Mouse (Mus musculus) lung, embryonic 15.5 days (tissue): ENCODE measurements around the gene Cstf1. TPM values are rescaled to one million over a fixed set of nuclear protein-coding genes. Genes with fewer than 3 reads are reported as not detected.

Experiments
- ATAC-seq: fragments of 200-750 bp; cut with Nextera tagmentation; 2 replicates; pipeline ENCODE4 v1.8.0; 2017; ENCODE audit warnings: moderate number of reproducible peaks, borderline replicate concordance; ENCODE audit not compliant: low FRiP score, low TSS enrichment; ENCODE audit errors: extremely low read depth
- H3K27ac ChIP-seq: fragments of 300-500 bp; sonication (generic); 2 replicates; pipeline ENCODE4 v1.5.1; 2015; ENCODE audit warnings: moderate library complexity, mild to moderate bottlenecking, inconsistent platforms
- H3K27me3 ChIP-seq: fragments of 300-500 bp; sonication (generic); 2 replicates; pipeline ENCODE4 v1.6.1; 2015; ENCODE audit warnings: inconsistent platforms
- H3K36me3 ChIP-seq: fragments of 300-500 bp; sonication (generic); 2 replicates; pipeline ENCODE4 v1.6.1; 2015; ENCODE audit warnings: inconsistent platforms
- H3K4me1 ChIP-seq: fragments of 300-500 bp; sonication (generic); 2 replicates; pipeline ENCODE4 v1.6.1; 2015; ENCODE audit warnings: inconsistent platforms
- H3K4me2 ChIP-seq: fragments of 300-500 bp; sonication (generic); 2 replicates; pipeline ENCODE4 v1.6.1; 2015; ENCODE audit warnings: inconsistent platforms, mild to moderate bottlenecking, moderate library complexity
- H3K4me3 ChIP-seq: fragments of 300-500 bp; sonication (generic); 2 replicates; pipeline ENCODE4 v1.5.1; 2015; ENCODE audit warnings: mild to moderate bottlenecking, inconsistent platforms
- H3K9ac ChIP-seq: fragments of 300-500 bp; sonication (generic); 2 replicates; pipeline ENCODE4 v1.6.1; 2015; ENCODE audit warnings: inconsistent platforms
- H3K9me3 ChIP-seq: fragments of 300-500 bp; sonication (generic); 2 replicates; pipeline ENCODE4 v1.6.1; 2016; ENCODE audit warnings: inconsistent platforms
- WGBS: fragments of 180-500 bp; shearing (Covaris S2); methylation state at CpG from one replicate; pipeline ENCODE4 v1.1.7; 2015; 5-methylcytosine and 5-hydroxymethylcytosine counted together
- polyA plus RNA-seq: library from polyadenylated mRNA; unstranded; fragments of >200 nt; fragmentation: Nextera tagmentation; extraction: Ambion mirVana; gene quantifications from 2 replicates; pipeline ENCODE4 v1.2.1, GENCODE M21; 2015

The Cstf1 gene
- polyA plus RNA-seq, 1 experiment from 2014 or later, result 43.4 TPM

DNA sequence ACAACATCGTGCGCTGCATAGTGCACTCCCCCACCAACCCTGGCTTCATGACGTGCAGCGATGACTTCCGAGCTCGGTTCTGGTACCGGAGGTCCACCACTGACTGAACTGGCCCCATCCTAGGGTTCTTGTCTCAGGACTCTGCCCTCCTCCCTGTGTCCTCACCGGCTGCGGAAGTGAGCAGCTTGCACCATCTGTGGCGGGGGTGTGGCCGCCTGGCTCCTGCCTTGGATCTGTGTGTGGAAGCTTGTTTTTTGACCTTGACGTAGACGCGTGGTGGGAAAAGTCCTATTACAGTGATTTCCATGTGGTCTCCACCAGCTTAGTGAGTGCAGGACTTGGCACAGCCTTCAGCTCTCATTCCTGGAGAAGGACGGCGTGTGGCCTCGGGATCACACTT lies 10.0 kb downstream of the Cstf1 start:
- H3K4me2 ChIP-seq, result no peak overlapping the region
- H3K4me3 ChIP-seq, result no peak overlapping the region
- no peak for ATAC-seq
- peaks cover 76% of the 10 kb centered on the region for H3K36me3 ChIP-seq
- 89% methylated on average over 17 of the region's 17 CpGs for WGBS
- no peaks in the 10 kb centered on the region for H3K4me1 ChIP-seq
- H3K9me3 ChIP-seq, result no peaks in the 10 kb centered on the region
- no peaks in the 10 kb centered on the region for H3K27me3 ChIP-seq
- H3K9ac ChIP-seq, result no peak overlapping the region
- no peak overlapping the region for H3K27ac ChIP-seq

DNA sequence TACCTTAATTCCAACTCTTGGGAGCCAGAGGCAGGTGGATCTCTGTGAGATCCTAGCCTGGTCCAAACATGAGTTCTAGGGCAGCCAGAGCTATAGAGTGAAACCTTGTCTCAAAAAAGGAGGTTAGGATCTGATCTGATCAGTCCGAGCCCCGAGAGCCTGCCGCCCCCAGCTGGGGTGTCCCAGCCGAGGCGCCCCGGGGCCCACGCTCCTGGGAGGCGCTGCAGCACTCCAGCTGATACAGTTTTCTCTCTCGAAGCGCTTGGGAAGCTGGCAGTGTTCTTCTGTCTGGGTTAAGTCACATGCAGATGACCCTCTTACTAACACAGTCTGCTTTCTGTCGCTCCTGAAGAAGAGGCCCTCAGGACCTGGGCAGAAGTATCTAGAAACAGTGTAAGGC lies 10.9 kb downstream of the Cstf1 start:
- H3K4me2 ChIP-seq, result no peak overlapping the region
- no peaks in the 10 kb centered on the region for H3K9me3 ChIP-seq
- H3K27me3 ChIP-seq, result no peaks in the 10 kb centered on the region
- WGBS, result 93% methylated on average over 11 of the region's 11 CpGs
- no peak overlapping the region for H3K27ac ChIP-seq
- no peak for ATAC-seq
- H3K4me3 ChIP-seq, result no peak overlapping the region
- no peaks in the 10 kb centered on the region for H3K4me1 ChIP-seq
- H3K9ac ChIP-seq, result no peak overlapping the region
- H3K36me3 ChIP-seq, result peaks cover 68% of the 10 kb centered on the region

DNA sequence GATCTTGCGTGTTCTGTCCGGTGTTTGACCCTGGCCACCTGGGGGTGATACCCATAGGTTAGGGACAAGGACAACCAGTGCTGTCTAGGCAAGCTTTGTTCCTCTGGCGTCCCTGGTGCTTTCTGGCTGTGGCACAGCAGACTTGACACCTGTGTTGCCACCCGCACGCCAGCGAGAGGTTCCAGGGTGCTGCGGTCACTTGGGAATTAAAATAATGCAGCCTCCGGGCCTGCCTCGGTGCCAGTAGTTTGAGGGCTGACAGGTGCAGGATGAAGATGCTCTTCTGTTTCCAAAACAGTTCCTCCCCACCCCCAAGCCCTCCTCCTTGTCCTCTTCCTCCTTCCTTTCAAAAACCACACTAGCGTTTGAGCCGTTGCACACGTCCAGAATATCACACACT lies 11.4 kb downstream of the Cstf1 start:
- 78% methylated on average over 12 of the region's 12 CpGs for WGBS
- Histone ChIP-seq H3K36me3 (peaks cover 63% of the 10 kb centered on the region), H3K4me1 (no peaks in the 10 kb centered on the region)

DNA sequence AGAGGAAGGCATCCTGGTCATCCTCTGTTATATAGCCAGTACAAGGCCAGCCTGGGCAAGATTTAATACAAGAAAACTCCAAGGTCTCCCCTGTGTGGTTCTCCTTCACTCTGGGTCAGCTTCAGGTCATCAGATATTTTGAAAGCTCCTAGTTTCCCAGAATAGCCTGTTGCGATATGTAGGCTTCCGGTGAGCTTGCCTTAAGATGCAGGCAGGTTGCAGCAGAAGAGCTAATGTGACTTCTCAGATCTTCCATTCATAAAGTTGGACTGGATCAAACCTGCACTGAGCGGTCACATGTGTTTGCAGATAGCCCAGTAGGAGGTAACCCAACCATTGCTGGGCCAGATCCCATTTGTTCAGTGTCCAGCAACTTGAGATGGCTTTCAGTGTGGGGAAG lies 14.2 kb downstream of the Cstf1 start:
- Histone ChIP-seq H3K9me3 (no peaks in the 10 kb centered on the region), H3K27me3 (no peaks in the 10 kb centered on the region), H3K4me2 (no peak overlapping the region), H3K4me3 (no peak overlapping the region), H3K36me3 (peaks cover 35% of the 10 kb centered on the region), H3K27ac (no peak overlapping the region), H3K9ac (no peak overlapping the region), H3K4me1 (no peaks in the 10 kb centered on the region)
- 94% methylated on average over 3 of the region's 3 CpGs for WGBS
- ATAC-seq, result no peak

More for the DNA sequence above, 11.4 kb downstream of the Cstf1 start:
- Histone ChIP-seq H3K27ac (no peak overlapping the region), H3K9ac (no peak overlapping the region), H3K9me3 (no peaks in the 10 kb centered on the region), H3K4me2 (no peak overlapping the region), H3K4me3 (no peak overlapping the region), H3K27me3 (no peaks in the 10 kb centered on the region)
- no peak for ATAC-seq

DNA sequence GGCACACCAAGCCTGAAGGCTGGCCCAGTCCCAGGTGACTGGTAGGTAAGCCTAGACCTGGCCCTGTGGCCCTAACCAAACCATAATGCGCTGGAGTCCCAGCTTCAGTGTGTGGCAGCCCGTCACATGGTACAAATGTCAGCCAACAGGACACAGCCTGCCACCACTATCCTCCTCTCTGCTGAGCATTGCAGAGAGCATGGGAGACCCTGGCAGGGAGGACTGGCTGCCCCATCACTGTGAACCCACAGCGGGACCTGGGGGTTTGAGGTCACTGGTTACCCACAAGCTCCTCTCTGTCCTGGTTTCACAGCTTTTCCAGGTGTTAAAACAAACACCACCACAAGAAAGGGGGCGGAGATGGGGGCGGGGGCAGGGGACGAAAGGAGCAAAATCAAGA lies 19.9 kb downstream of the Cstf1 start:
- Histone ChIP-seq H3K4me2 (no peak overlapping the region), H3K4me3 (no peak overlapping the region), H3K27ac (no peak overlapping the region), H3K9ac (no peak overlapping the region), H3K4me1 (peaks cover 11% of the 10 kb centered on the region; the same call in 1 of the 2 replicates), H3K36me3 (no peaks in the 10 kb centered on the region), H3K9me3 (no peaks in the 10 kb centered on the region), H3K27me3 (no peaks in the 10 kb centered on the region)
- ATAC-seq, result no peak
- 14% methylated on average over 6 of the region's 6 CpGs for WGBS

DNA sequence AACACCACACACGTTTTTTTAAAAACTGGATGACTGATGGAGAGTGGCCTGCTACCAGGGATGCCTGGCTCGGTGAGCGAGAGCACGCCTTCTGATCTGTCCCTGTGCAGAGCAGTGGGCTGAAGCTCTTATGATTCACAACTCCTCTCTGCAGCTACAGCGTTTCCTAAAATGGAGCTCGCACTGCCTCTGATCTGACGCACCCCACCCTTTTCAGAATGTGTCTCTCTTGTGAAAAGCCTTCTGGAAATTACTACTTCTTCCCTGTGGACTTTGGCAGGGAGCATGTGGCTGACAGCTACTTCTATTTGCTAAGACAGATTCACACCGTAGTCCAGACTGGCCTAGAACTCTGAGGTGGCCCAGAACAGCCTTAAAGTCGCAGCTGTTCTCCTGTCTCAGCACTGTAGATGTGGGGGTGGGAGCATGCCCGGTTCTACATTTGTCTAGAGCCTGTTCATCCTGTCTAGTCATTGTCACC lies 21.6 kb downstream of the Cstf1 start:
- no peaks in the 10 kb centered on the region for H3K9me3 ChIP-seq
- H3K36me3 ChIP-seq, result no peaks in the 10 kb centered on the region
- no peaks in the 10 kb centered on the region for H3K27me3 ChIP-seq
- peaks cover 14% of the 10 kb centered on the region; the same call in 1 of the 2 replicates for H3K4me1 ChIP-seq
- 54% methylated on average over 10 of the region's 10 CpGs for WGBS
- no peak for ATAC-seq
- no peak overlapping the region for H3K4me3 ChIP-seq
- H3K4me2 ChIP-seq, result no peak overlapping the region
- H3K9ac ChIP-seq, result no peak overlapping the region
- no peak overlapping the region for H3K27ac ChIP-seq

DNA sequence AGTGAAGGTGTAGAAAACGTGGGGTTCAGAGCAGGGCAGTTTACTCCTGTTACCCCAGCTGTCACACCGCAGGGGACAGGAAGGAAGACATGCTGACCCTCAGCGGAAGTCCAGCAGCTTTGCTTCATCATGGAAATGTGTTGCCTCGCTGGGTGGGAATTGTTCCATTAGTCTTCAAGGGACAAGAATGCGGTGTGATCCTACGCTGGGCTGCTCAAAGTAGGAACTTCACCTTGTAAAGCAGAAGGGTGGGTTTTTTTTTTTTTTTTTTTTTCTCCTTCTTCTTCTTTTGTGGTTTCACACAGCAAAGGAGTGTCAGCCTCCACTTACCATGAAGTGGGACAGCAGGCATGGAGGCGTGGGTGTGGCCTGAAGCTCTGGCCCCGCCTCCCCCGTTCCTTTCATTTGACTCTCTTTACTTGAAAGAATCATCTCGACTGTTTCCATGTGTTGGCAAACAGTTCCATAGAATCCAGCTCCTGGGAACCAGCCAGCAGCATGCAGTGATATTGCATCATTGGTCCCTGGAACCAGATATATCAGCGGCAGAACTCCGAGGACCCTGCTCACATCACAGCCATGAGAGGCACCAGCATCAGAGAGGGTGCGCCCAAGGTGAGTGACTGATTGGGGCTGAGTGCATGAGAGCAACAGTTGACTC lies 23.0 kb downstream of the Cstf1 start, which contains the start of gene Cass4:
Cass4 (plus strand) TSS at position 404 of the 661 bp plus-strand sequence.
- Histone ChIP-seq H3K27ac (peak within 1 kb of the TSS; percentile 19; the same call in 1 of the 2 replicates), H3K9me3 (no peaks in the 10 kb centered on the region), H3K27me3 (no peaks in the 10 kb centered on the region), H3K36me3 (no peaks in the 10 kb centered on the region), H3K9ac (no peak within 1 kb of the TSS), H3K4me3 (peak within 1 kb of the TSS; percentile 21), H3K4me2 (peak within 1 kb of the TSS; percentile 40), H3K4me1 (peaks cover 14% of the 10 kb centered on the region; the same call in 1 of the 2 replicates)
- WGBS, result 16% methylated on average over 13 of the region's 13 CpGs
- peak; percentile 64; the same call in 1 of the 2 replicates for ATAC-seq

DNA sequence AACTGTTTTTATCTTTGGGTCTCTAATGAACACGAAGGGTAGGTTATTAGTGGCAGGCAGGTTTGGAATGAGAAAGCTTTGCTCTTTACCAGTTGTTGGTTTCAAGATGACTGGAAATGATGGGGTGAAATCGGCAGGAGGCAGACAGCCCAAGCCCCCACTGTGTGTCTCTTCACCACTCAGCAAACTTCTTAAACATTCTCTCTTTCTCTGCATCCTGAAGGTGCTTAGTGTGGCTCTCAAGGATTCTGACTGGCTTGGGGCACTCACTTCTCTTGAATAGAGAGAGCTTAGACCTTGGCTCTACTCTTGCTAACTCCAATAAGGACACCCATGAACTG lies 23.5 kb downstream of the Cstf1 start:
- WGBS, result 60% methylated on average over 2 of the region's 2 CpGs
- Histone ChIP-seq H3K36me3 (no peaks in the 10 kb centered on the region), H3K27ac (peak overlapping the region; percentile 19; the same call in 1 of the 2 replicates), H3K4me3 (peak overlapping the region; percentile 21), H3K9ac (no peak overlapping the region), H3K9me3 (no peaks in the 10 kb centered on the region), H3K27me3 (no peaks in the 10 kb centered on the region), H3K4me2 (peak overlapping the region; percentile 40), H3K4me1 (peaks cover 14% of the 10 kb centered on the region; the same call in 1 of the 2 replicates)
- ATAC-seq, result no peak

DNA sequence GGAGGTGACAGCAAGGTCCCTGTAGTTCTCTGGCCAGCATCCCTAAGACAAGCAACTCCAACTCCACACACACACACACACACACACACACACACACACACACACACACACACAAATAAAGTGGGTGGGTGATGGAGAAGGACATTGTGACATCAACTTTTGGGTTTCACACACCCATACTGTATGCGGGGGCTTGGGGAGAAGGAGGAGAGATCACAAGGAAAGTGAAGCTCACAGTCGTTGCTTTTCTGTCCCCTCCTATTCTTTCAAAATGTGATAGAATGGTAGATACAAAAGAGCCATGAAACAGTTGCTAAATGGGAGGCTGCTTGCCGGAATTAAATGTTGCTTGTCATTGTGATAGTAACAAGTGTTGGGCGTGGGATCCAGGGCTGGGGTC lies 24.2 kb downstream of the Cstf1 start:
- WGBS, result 76% methylated on average over 4 of the region's 4 CpGs
- Histone ChIP-seq H3K4me3 (peak overlapping the region; percentile 21), H3K36me3 (no peaks in the 10 kb centered on the region), H3K9me3 (no peaks in the 10 kb centered on the region), H3K27ac (peak overlapping the region; percentile 41; the same call in 1 of the 2 replicates), H3K4me1 (peaks cover 14% of the 10 kb centered on the region; the same call in 1 of the 2 replicates), H3K27me3 (no peaks in the 10 kb centered on the region), H3K9ac (no peak overlapping the region), H3K4me2 (peak overlapping the region; percentile 40)
- no peak for ATAC-seq

DNA sequence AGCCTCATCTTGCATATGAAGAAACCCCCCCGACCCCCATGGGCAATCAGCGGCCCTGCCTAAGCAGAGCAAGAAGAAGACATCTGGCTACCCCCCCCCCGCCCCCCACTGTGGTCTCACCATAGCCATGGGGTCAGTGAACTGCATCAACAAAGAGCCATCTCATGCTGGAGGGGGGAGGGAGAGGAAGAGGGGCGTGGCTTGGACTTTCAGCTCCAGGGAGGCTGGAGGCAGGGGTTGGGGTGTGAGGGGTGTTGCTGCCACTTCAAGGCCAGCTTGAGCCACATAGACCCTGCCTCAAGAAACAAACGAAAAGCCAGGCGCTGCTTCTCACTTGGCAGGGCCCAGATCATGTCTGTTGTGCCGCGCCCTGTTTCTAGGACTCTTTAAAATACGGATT lies 25.5 kb downstream of the Cstf1 start:
- peak overlapping the region; percentile 41; the same call in 1 of the 2 replicates for H3K27ac ChIP-seq
- peak; percentile 39; the same call in 1 of the 2 replicates for ATAC-seq
- no peaks in the 10 kb centered on the region for H3K27me3 ChIP-seq
- H3K4me2 ChIP-seq, result peak overlapping the region; percentile 40
- H3K9me3 ChIP-seq, result no peaks in the 10 kb centered on the region
- WGBS, result 34% methylated on average over 9 of the region's 9 CpGs
- H3K9ac ChIP-seq, result no peak overlapping the region
- H3K4me1 ChIP-seq, result peaks cover 18% of the 10 kb centered on the region; the same call in 1 of the 2 replicates
- H3K36me3 ChIP-seq, result no peaks in the 10 kb centered on the region
- 0 out of 2 replicates have a peak overlapping the region, but pooled peaks have one; percentile 21 for H3K4me3 ChIP-seq

DNA sequence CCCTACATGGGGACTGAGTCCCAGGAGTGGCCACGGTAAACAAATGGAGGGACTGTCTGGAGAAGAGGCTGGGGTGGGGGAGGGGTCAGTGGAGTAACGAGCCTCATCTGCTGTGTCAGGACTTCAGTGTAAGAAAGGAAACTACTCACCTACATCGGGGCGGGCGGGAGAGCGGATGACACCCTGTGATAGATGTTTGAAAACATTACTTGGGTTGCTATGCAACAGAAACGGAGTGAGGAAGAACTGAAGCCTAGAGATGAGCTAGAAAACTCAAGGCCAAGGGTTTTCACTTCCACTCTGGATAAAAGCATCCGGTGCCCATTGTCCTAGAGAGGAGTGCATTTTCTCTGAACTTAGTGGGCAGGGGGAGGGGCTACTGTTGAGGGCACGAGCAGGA lies 29.4 kb downstream of the Cstf1 start:
- no peak for ATAC-seq

DNA sequence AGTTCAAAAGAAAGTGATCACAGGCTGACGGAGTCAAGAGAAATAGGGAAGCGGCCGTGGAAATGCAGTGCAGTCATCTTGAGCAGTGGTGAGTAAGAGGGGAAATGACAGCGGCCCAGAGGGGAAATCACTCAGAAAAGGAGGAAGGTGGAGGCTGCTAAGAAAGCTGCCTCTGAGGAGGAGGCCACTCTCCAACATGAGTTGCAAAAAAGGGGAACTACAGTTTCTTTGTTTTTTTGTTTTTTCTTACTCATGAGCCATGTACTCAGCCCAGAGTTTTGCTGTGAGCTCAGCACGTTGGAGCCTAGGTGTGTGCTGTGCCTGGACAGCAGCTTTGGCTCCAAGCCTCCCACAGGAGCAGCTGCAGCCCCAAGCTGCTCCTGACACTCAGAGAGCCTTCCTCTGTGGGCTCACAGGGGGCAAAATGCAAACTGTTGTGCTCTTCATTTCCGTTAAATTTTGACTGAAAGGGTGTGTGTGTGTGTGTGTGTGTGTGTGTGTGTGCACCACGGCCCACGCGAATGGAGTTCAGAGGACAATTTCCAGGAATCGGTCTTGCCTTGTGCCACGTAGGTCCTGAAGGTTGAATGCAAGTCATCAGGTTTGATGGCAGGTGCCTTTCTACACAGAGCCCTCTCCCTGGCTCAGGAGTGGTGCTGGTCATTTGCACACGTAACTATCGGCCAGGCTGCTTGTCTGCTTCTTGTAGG lies 30.8 kb downstream of the Cstf1 start:
- Histone ChIP-seq H3K9me3 (no peaks in the 10 kb centered on the region), H3K27me3 (no peaks in the 10 kb centered on the region), H3K36me3 (no peaks in the 10 kb centered on the region), H3K9ac (no peak overlapping the region), H3K27ac (no peak overlapping the region), H3K4me2 (no peak overlapping the region), H3K4me3 (no peak overlapping the region), H3K4me1 (peaks cover 11% of the 10 kb centered on the region)
- 57% methylated on average over 13 of the region's 13 CpGs for WGBS
- no peak for ATAC-seq

More for the DNA sequence above, 29.4 kb downstream of the Cstf1 start:
- no peak overlapping the region for H3K4me3 ChIP-seq
- H3K4me1 ChIP-seq, result peaks cover 7% of the 10 kb centered on the region; the same call in 1 of the 2 replicates
- 23% methylated on average over 9 of the region's 9 CpGs for WGBS
- H3K36me3 ChIP-seq, result no peaks in the 10 kb centered on the region
- H3K4me2 ChIP-seq, result no peak overlapping the region
- H3K27ac ChIP-seq, result no peak overlapping the region
- no peak overlapping the region for H3K9ac ChIP-seq
- H3K27me3 ChIP-seq, result no peaks in the 10 kb centered on the region
- no peaks in the 10 kb centered on the region for H3K9me3 ChIP-seq
